8 mouse cellular contexts compared by ENCODE assay signal in the genomic region with DNA sequence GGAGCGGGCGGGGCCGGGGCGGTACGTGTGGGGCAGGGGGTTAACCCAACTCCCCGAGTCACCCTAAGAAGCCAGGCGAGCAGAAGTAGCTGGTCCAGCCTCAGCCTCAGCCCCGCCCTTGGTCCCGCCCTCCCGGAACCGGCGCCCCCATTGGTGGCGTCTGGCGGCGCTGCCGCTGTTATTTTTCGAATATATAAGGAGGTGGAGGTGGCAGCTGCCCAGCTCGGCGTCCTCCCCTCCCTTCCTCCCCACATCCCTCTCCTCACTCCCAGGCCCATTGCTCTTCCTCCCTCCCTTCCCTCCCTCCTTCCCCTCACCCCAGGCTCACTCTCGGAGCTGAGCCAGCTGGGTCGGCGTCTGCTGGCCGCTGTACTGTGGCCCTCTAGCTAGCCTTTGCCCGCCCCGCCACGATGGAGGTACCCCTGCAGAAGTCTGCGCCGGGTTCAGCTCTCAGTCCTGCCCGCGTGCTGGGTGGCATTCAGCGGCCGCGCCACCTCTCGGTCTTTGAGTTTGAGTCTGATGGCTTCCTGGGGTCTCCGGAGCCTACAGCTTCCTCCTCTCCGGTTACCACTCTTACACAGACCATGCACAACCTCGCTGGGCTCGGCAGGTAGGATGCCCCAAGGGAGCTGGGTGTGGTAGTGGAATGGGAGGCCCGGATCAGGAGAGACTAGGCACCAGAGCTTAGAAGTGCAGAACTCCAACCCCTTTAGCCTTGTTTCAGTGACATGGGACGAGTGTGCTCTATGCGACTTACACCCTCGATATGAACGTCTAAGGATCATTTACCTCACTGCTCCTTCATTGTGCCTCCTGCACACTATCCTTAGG. TPM values are rescaled to one million over a fixed set of nuclear protein-coding genes. Genes with fewer than 3 reads are reported as not detected.
DNase-seq lines count a peak whose midpoint lies in the region.

A gene (plus strand): TSS at position 179 of the 831 bp plus-strand sequence.
A gene (minus strand): TSS at position 512 of the 831 bp plus-strand sequence.

- H3K4me1 ChIP-seq in hindbrain, embryonic 10.5 days (replicated peaks): peaks cover 62% of the 10 kb centered on the region

- peak within 1 kb of the TSS; percentile 96 for H3K27ac ChIP-seq in hindbrain, embryonic 10.5 days

- peaks cover 25% of the 10 kb centered on the region for H3K36me3 ChIP-seq in hindbrain, embryonic 10.5 days

- under 1% methylated on average over 43 of the region's 43 CpGs for WGBS in hindbrain, embryonic 10.5 days

- H3K9me3 ChIP-seq in hindbrain, embryonic 10.5 days: no peaks in the 10 kb centered on the region

- peak; percentile 89 for DNase-seq in R1 (ENCODE audit: low read depth, low spot score)
- peak; percentile 88 for DNase-seq in cerebellum, adult 9-11 months
- peak in 1 of 2 experiments; percentile 82 for DNase-seq in frontal cortex, adult 2 months (ENCODE audit: extremely low spot score in 1 of 2, low spot score in 1 of 2)
- peak; percentile 90 for DNase-seq in hindbrain, embryonic 10.5 days (ENCODE audit: low spot score)
- peak; percentile 54 to 73 for DNase-seq in layer of hippocampus, postnatal 14 days (ENCODE audit: low spot score in 2 of 2)
- peak; percentile 88 for DNase-seq in lung, postnatal 25 days (ENCODE audit: low spot score)
- DNase-seq in retina, embryonic 14.5 days (ENCODE audit: low spot score): peak; percentile 85
- peak; percentile 85 to 86 for DNase-seq in thymus, postnatal 36 days

- H3K4me3 ChIP-seq in hindbrain, embryonic 10.5 days: peak within 1 kb of the TSS; percentile 72

- peaks cover 13% of the 10 kb centered on the region; the same call in 1 of the 2 replicates for H3K27me3 ChIP-seq in hindbrain, embryonic 10.5 days (ENCODE audit: insufficient read depth, poor library complexity, severe bottlenecking)

RNA-seq across cellular contexts. Expression of the first gene that starts in this region (rescaled TPM):
- 22.8 and 27.6 TPM in 2 replicates for polyA plus RNA-seq in frontal cortex, adult 2 months (2012; rRNA removed)
- polyA plus RNA-seq in hindbrain, embryonic 10.5 days (2016; fragmentation: Nextera tagmentation; extraction: Ambion mirVana): 99.7 and 116 TPM in 2 replicates
- 10 to 100 TPM; 17.3 to 20.8 TPM for total RNA-seq in layer of hippocampus, postnatal 14 days (2021)

RNA-seq across cellular contexts. Expression of the second gene that starts in this region (rescaled TPM):
- 9.5 and 10.0 TPM in 2 replicates for polyA plus RNA-seq in frontal cortex, adult 2 months (2012; rRNA removed)
- polyA plus RNA-seq in hindbrain, embryonic 10.5 days (2016; fragmentation: Nextera tagmentation; extraction: Ambion mirVana): 5.2 and 5.4 TPM in 2 replicates
- 10 to 100 TPM; 16.2 to 18.0 TPM for total RNA-seq in layer of hippocampus, postnatal 14 days (2021)
